Mouse (Mus musculus) liver, embryonic 14.5 days (tissue): Measurements from ENCODE around the gene Nop9.

Source experiments
- CTCF ChIP-seq: IDR thresholded peaks from 2 replicates; pipeline ENCODE4 v1.5.1; 2016; ENCODE audit warnings: antibody characterized with exemption, low read depth, control low read depth
- EP300 ChIP-seq: IDR thresholded peaks from 2 replicates; pipeline ENCODE4 v1.6.1; 2016; ENCODE audit warnings: antibody characterized with exemption, low read depth

GRCm38 (mm10) chr14:55777806-55778205, 32.3 kb downstream of the Nop9 start:
- no peak for TF ChIP-seq CTCF
- no peak for TF ChIP-seq EP300
